Mouse (Mus musculus) liver, embryonic 15.5 days (tissue): ENCODE measurements around the gene Lamtor1. TPM values are rescaled to one million over a fixed set of nuclear protein-coding genes. Genes with fewer than 3 reads are reported as not detected.
A peak's percentile ranks its signal among the peaks of the same experiment; 100 is the strongest.
"Not testable (repeated sequence)": the region's sequence is repeated elsewhere in the genome, so short reads cannot be mapped to it uniquely, and the experiment has no call there.

Experiments used
- ATAC-seq: fragments of 200-750 bp; cut with Nextera tagmentation; 2 replicates; pipeline ENCODE4 v1.8.0; 2017; ENCODE audit warnings: moderate number of reproducible peaks, mild to moderate bottlenecking, moderate library complexity; ENCODE audit not compliant: insufficient read depth
- H3K27ac ChIP-seq: fragments of 300-500 bp; sonication (generic); replicated peaks from 2 replicates; pipeline ENCODE4 v1.5.1; 2015; ENCODE audit warnings: mild to moderate bottlenecking, inconsistent platforms
- H3K27me3 ChIP-seq: fragments of 300-500 bp; sonication (generic); 2 replicates; pipeline ENCODE4 v1.6.1; 2015; ENCODE audit warnings: mild to moderate bottlenecking, inconsistent platforms
- H3K36me3 ChIP-seq: fragments of 300-500 bp; sonication (generic); replicated peaks from 2 replicates; pipeline ENCODE4 v1.6.1; 2015; ENCODE audit warnings: moderate library complexity, mild to moderate bottlenecking, inconsistent platforms
- H3K4me1 ChIP-seq: fragments of 300-500 bp; sonication (generic); replicated peaks from 2 replicates; pipeline ENCODE4 v1.6.1; 2015; ENCODE audit warnings: inconsistent platforms
- H3K4me2 ChIP-seq: fragments of 300-500 bp; sonication (generic); 2 replicates; pipeline ENCODE4 v1.6.1; 2015; ENCODE audit warnings: moderate library complexity, mild to moderate bottlenecking, inconsistent platforms
- H3K4me3 ChIP-seq: fragments of 300-500 bp; sonication (generic); replicated peaks from 2 replicates; pipeline ENCODE4 v1.5.1; 2015; ENCODE audit warnings: mild to moderate bottlenecking, inconsistent platforms
- H3K9ac ChIP-seq: fragments of 300-500 bp; sonication (generic); 2 replicates; pipeline ENCODE4 v1.6.1; 2015; ENCODE audit warnings: moderate library complexity, mild to moderate bottlenecking, inconsistent platforms
- H3K9me3 ChIP-seq: fragments of 300-500 bp; sonication (generic); replicated peaks from 2 replicates; pipeline ENCODE4 v1.6.1; 2016; ENCODE audit warnings: inconsistent platforms
- WGBS: fragments of 180-500 bp; shearing (Covaris S2); methylation state at CpG from one replicate; pipeline ENCODE4 v1.1.7; 2015; ENCODE audit warnings: mixed read lengths; ENCODE audit not compliant: insufficient replicate concordance; 5-methylcytosine and 5-hydroxymethylcytosine counted together
- polyA plus RNA-seq: library from polyadenylated mRNA; unstranded; fragments of >200 nt; fragmentation: Nextera tagmentation; extraction: Ambion mirVana; gene quantifications from 2 replicates; pipeline ENCODE4 v1.2.1, GENCODE M21; 2015

Lamtor1 gene
- polyA plus RNA-seq, 1 experiment from 2014 or later = 69.0 TPM

GRCm38 (mm10) chr7:101933751-101934240 is 28.1 kb downstream of the Lamtor1 start, which contains the start of the genes Lrrc51 and Numa1:
Gene Lrrc51, minus strand, starts transcription at chr7:101933895.
Gene Numa1, plus strand, starts transcription at chr7:101934111.
- peak within 1 kb of the TSS; percentile 95 for H3K27ac ChIP-seq
- no peaks in the 10 kb centered on the region for H3K9me3 ChIP-seq
- H3K4me2 ChIP-seq = peak within 1 kb of the TSS; percentile 84
- H3K36me3 ChIP-seq = peaks cover 24% of the 10 kb centered on the region
- peak within 1 kb of the TSS; percentile 91 for H3K9ac ChIP-seq
- no peaks in the 10 kb centered on the region for H3K27me3 ChIP-seq
- peak within 1 kb of the TSS; percentile 94 for H3K4me3 ChIP-seq
- peaks cover 45% of the 10 kb centered on the region for H3K4me1 ChIP-seq
- peak; percentile 98 for ATAC-seq
- under 1% methylated on average over 40 of the region's 40 CpGs for WGBS

GRCm38 (mm10) chr7:101935957-101936356 is 30.3 kb downstream of the Lamtor1 start:
- WGBS = 81% methylated on average over 4 of the region's 4 CpGs
- H3K4me1 ChIP-seq = peaks cover 53% of the 10 kb centered on the region
- H3K4me2 ChIP-seq = peak overlapping the region; percentile 84
- peak overlapping the region; percentile 91 for H3K9ac ChIP-seq
- H3K27me3 ChIP-seq = no peaks in the 10 kb centered on the region
- peak overlapping the region; percentile 94 for H3K4me3 ChIP-seq
- no peaks in the 10 kb centered on the region for H3K9me3 ChIP-seq
- H3K36me3 ChIP-seq = peaks cover 38% of the 10 kb centered on the region
- no peak for ATAC-seq
- peak overlapping the region; percentile 45; the same call in 1 of the 2 replicates for H3K27ac ChIP-seq

- peaks cover 42% of the 10 kb centered on the region for H3K36me3 ChIP-seq
- no peak overlapping the region for H3K4me3 ChIP-seq
- H3K4me2 ChIP-seq = no peak overlapping the region
- H3K9ac ChIP-seq = no peak overlapping the region
- no peak overlapping the region for H3K27ac ChIP-seq
- ATAC-seq = no peak
- peaks cover 63% of the 10 kb centered on the region for H3K4me1 ChIP-seq
- WGBS = 86% methylated on average over 4 of the region's 4 CpGs
- H3K27me3 ChIP-seq = no peaks in the 10 kb centered on the region
- H3K9me3 ChIP-seq = no peaks in the 10 kb centered on the region
Measured at GRCm38 (mm10) chr7:101936996-101937395, 31.3 kb downstream of the Lamtor1 start.

- ATAC-seq = no peak
- H3K9ac ChIP-seq = no peak overlapping the region
- no peak overlapping the region for H3K27ac ChIP-seq
- no peak overlapping the region for H3K4me3 ChIP-seq
- 86% methylated on average over 4 of the region's 4 CpGs for WGBS
- peaks cover 63% of the 10 kb centered on the region for H3K4me1 ChIP-seq
- H3K9me3 ChIP-seq = no peaks in the 10 kb centered on the region
- H3K4me2 ChIP-seq = no peak overlapping the region
- peaks cover 42% of the 10 kb centered on the region for H3K36me3 ChIP-seq
- H3K27me3 ChIP-seq = no peaks in the 10 kb centered on the region
Measured at GRCm38 (mm10) chr7:101937569-101937968, 31.9 kb downstream of the Lamtor1 start.

GRCm38 (mm10) chr7:101938348-101938747 is 32.6 kb downstream of the Lamtor1 start:
- H3K4me2 ChIP-seq = no peak overlapping the region
- H3K4me3 ChIP-seq = no peak overlapping the region
- ATAC-seq = no peak
- no peaks in the 10 kb centered on the region for H3K9me3 ChIP-seq
- 82% methylated on average over 2 of the region's 2 CpGs for WGBS
- H3K9ac ChIP-seq = no peak overlapping the region
- H3K27me3 ChIP-seq = no peaks in the 10 kb centered on the region
- no peak overlapping the region for H3K27ac ChIP-seq
- H3K36me3 ChIP-seq = peaks cover 42% of the 10 kb centered on the region
- H3K4me1 ChIP-seq = peaks cover 57% of the 10 kb centered on the region

- Histone ChIP-seq H3K9me3 (no peaks in the 10 kb centered on the region), H3K4me1 (peaks cover 64% of the 10 kb centered on the region), H3K27ac (no peak overlapping the region), H3K36me3 (peaks cover 42% of the 10 kb centered on the region), H3K9ac (no peak overlapping the region), H3K27me3 (no peaks in the 10 kb centered on the region), H3K4me2 (no peak overlapping the region), H3K4me3 (no peak overlapping the region)
- no peak for ATAC-seq
- 86% methylated on average over 4 of the region's 4 CpGs for WGBS
Measured at GRCm38 (mm10) chr7:101939758-101940157, 34.1 kb downstream of the Lamtor1 start.

- H3K4me3 ChIP-seq, H3K4me2 ChIP-seq, H3K36me3 ChIP-seq, H3K9ac ChIP-seq, ATAC-seq, H3K9me3 ChIP-seq, H3K27me3 ChIP-seq, H3K27ac ChIP-seq: not testable (repeated sequence)
- peaks cover 35% of the 10 kb centered on the region for H3K4me1 ChIP-seq
- 57% methylated on average over 5 of the region's 5 CpGs for WGBS
Measured at GRCm38 (mm10) chr7:101949008-101949407, 43.3 kb downstream of the Lamtor1 start.

GRCm38 (mm10) chr7:101951648-101952047 is 45.9 kb downstream of the Lamtor1 start:
- ATAC-seq = no peak
- H3K27ac ChIP-seq = no peak overlapping the region; the same call in 1 of the 2 replicates

GRCm38 (mm10) chr7:101952098-101952497 is 46.4 kb downstream of the Lamtor1 start:
- H3K27ac ChIP-seq = no peak overlapping the region; the same call in 1 of the 2 replicates
- H3K36me3 ChIP-seq = 0 out of 2 replicates have a peak, but pooled peaks cover 7% of the 10 kb centered on the region
- H3K9me3 ChIP-seq = no peaks in the 10 kb centered on the region
- H3K4me1 ChIP-seq = peaks cover 31% of the 10 kb centered on the region
- H3K4me2 ChIP-seq = no peak overlapping the region
- no peaks in the 10 kb centered on the region for H3K27me3 ChIP-seq
- WGBS = 14% methylated on average over 2 of the region's 2 CpGs
- no peak for ATAC-seq
- no peak overlapping the region for H3K9ac ChIP-seq
- no peak overlapping the region for H3K4me3 ChIP-seq

More at GRCm38 (mm10) chr7:101951648-101952047, 45.9 kb downstream of the Lamtor1 start:
- Histone ChIP-seq H3K4me2 (no peak overlapping the region), H3K36me3 (0 out of 2 replicates have a peak, but pooled peaks cover 7% of the 10 kb centered on the region), H3K9ac (no peak overlapping the region), H3K9me3 (no peaks in the 10 kb centered on the region), H3K4me3 (no peak overlapping the region), H3K4me1 (peaks cover 33% of the 10 kb centered on the region), H3K27me3 (no peaks in the 10 kb centered on the region)
- 51% methylated on average over 1 of the region's 1 CpGs for WGBS

GRCm38 (mm10) chr7:101954163-101954562 is 48.5 kb downstream of the Lamtor1 start:
- Histone ChIP-seq H3K4me2 (no peak overlapping the region), H3K9ac (no peak overlapping the region), H3K36me3 (0 out of 2 replicates have a peak, but pooled peaks cover 1% of the 10 kb centered on the region), H3K4me3 (no peak overlapping the region), H3K4me1 (peaks cover 25% of the 10 kb centered on the region), H3K9me3 (no peaks in the 10 kb centered on the region), H3K27me3 (no peaks in the 10 kb centered on the region), H3K27ac (no peak overlapping the region)
- WGBS = 86% methylated on average over 2 of the region's 2 CpGs
- ATAC-seq = no peak

- no peaks in the 10 kb centered on the region for H3K27me3 ChIP-seq
- no peak for ATAC-seq
- peaks cover 29% of the 10 kb centered on the region for H3K4me1 ChIP-seq
- WGBS = 67% methylated on average over 2 of the region's 2 CpGs
- no peaks in the 10 kb centered on the region for H3K36me3 ChIP-seq
- no peak overlapping the region for H3K4me2 ChIP-seq
- no peak overlapping the region for H3K9ac ChIP-seq
- H3K27ac ChIP-seq = no peak overlapping the region
- H3K4me3 ChIP-seq = no peak overlapping the region
- no peaks in the 10 kb centered on the region for H3K9me3 ChIP-seq
Measured at GRCm38 (mm10) chr7:101955276-101955675, 49.6 kb downstream of the Lamtor1 start.

- Histone ChIP-seq H3K36me3 (no peaks in the 10 kb centered on the region), H3K4me3 (no peak overlapping the region), H3K4me2 (no peak overlapping the region), H3K27me3 (no peaks in the 10 kb centered on the region), H3K4me1 (peaks cover 30% of the 10 kb centered on the region), H3K27ac (no peak overlapping the region), H3K9ac (no peak overlapping the region), H3K9me3 (no peaks in the 10 kb centered on the region)
- no peak for ATAC-seq
- 46% methylated on average over 4 of the region's 4 CpGs for WGBS
Measured at GRCm38 (mm10) chr7:101955862-101956261, 50.2 kb downstream of the Lamtor1 start.
